ENCODE assay signal across 8 mouse cellular contexts in the genomic region with DNA sequence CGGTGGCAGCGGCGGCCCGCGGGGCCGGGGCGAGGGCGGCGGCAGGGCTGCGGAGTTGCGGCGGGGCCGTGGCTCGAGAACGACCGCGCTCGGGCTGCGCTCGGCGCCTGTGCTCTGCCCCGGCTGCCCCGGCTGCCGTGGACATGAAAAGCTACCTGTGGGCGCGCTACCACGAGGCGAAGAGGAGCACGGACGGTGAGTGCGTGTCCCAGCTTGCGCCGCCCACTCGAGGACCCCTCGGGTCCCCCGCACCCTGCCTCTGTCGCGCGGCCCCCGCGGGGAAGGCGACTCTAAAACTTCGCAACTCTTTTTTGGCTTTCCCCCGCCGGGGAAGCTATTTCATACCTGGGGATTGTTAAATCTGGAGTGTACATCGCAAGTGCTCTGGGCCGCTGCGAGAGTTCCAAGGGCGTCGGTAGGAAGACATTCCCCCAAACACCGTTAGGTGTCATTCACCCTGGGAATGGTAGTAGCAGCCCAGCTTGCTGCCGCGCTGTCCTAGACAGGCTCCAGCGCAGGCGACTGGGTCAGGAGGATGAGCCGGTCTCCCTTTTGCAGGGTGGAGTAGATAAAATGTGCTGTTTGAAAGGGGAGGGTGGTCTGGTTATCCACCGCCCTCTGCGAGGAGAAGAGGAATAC. TPM values are rescaled to one million over a fixed set of nuclear protein-coding genes. Genes with fewer than 3 reads are reported as not detected.
DNase-seq lines count a peak whose midpoint lies in the region; ATAC-seq and TF ChIP-seq lines count a peak whose summit lies in the region.

No protein-coding gene starts in this region.

- peaks cover 18% of the 10 kb centered on the region; the same call in 1 of the 2 replicates for H3K4me1 ChIP-seq in embryonic facial prominence, embryonic 13.5 days
- H3K4me1 ChIP-seq in limb, embryonic 10.5 days = peaks cover 48% of the 10 kb centered on the region
- H3K4me1 ChIP-seq in midbrain, embryonic 10.5 days = peaks cover 40% of the 10 kb centered on the region
- H3K4me1 ChIP-seq in stomach, postnatal 0 days (replicated peaks; ENCODE audit: control insufficient read depth, insufficient read depth) = 0 out of 2 replicates have a peak, but pooled peaks cover 2% of the 10 kb centered on the region

- DNase-seq in gastrocnemius, adult 18-20 months (ENCODE audit: low spot score) = peak; percentile 41
- no peak for DNase-seq in gastrocnemius, adult 8-10 months (ENCODE audit: low spot score in 2 of 2)
- no peak for DNase-seq in Patski (ENCODE audit: low read depth, low spot score)
- peak; percentile 7 for DNase-seq in heart, postnatal 25 days (ENCODE audit: low spot score)
- peak; percentile 53 for DNase-seq in limb, embryonic 10.5 days (ENCODE audit: low spot score)
- peak; percentile 41 for DNase-seq in midbrain, embryonic 10.5 days (ENCODE audit: low spot score)
- peak; percentile 42 for DNase-seq in stomach, postnatal 0 days (ENCODE audit: low spot score)

- no peaks in the 10 kb centered on the region for H3K9me3 ChIP-seq in embryonic facial prominence, embryonic 13.5 days
- H3K9me3 ChIP-seq in limb, embryonic 10.5 days (replicated peaks) = no peaks in the 10 kb centered on the region
- H3K9me3 ChIP-seq in midbrain, embryonic 10.5 days (replicated peaks) = no peaks in the 10 kb centered on the region
- no peaks in the 10 kb centered on the region for H3K9me3 ChIP-seq in stomach, postnatal 0 days (ENCODE audit: control insufficient read depth, low read length)

- CTCF ChIA-PET in Patski (lab: Charles Lee) = interaction anchor here (0.9 to 1.5 kb wide), 2 partner anchors 44 to 55 kb away, joined by 3 read pairs; no protein-coding TSS in a partner anchor

- peak overlapping the region; percentile 69 for H3K4me3 ChIP-seq in embryonic facial prominence, embryonic 13.5 days
- H3K4me3 ChIP-seq in limb, embryonic 10.5 days = peak overlapping the region; percentile 76
- H3K4me3 ChIP-seq in midbrain, embryonic 10.5 days = peak overlapping the region; percentile 61
- peak overlapping the region; percentile 76 for H3K4me3 ChIP-seq in stomach, postnatal 0 days (ENCODE audit: low read depth, low read length)

- peak overlapping the region; percentile 82 for H3K9ac ChIP-seq in embryonic facial prominence, embryonic 13.5 days
- H3K9ac ChIP-seq in stomach, postnatal 0 days (ENCODE audit: low read length) = peak overlapping the region; percentile 76

- no peak for TF ChIP-seq EP300 in stomach, postnatal 0 days (optimal IDR thresholded peaks at IDR 0.05)

- no peaks in the 10 kb centered on the region for H3K36me3 ChIP-seq in embryonic facial prominence, embryonic 13.5 days
- no peaks in the 10 kb centered on the region for H3K36me3 ChIP-seq in limb, embryonic 10.5 days
- H3K36me3 ChIP-seq in midbrain, embryonic 10.5 days = no peaks in the 10 kb centered on the region
- no peaks in the 10 kb centered on the region for H3K36me3 ChIP-seq in stomach, postnatal 0 days (ENCODE audit: control insufficient read depth, insufficient read depth, low read length)

- POLR2A ChIA-PET in Patski (lab: Charles Lee) = interaction anchor here (0.8 to 1.6 kb wide), 7 partner anchors 9 to 142 kb away, joined by 3 to 7 read pairs (median 3); no protein-coding TSS in a partner anchor

- intact Hi-C loops in heart, postnatal 25 days (cut with DNase I) = loop anchor here (2.0 kb wide), 1 partner anchor 72 kb away; no protein-coding TSS in a partner anchor

- peak overlapping the region; percentile 97 for H3K4me2 ChIP-seq in embryonic facial prominence, embryonic 13.5 days
- peak overlapping the region; percentile 100 for H3K4me2 ChIP-seq in stomach, postnatal 0 days (replicated peaks; ENCODE audit: low read depth)

- peak; percentile 56 for ATAC-seq in Patski
- ATAC-seq in embryonic facial prominence, embryonic 13.5 days (ENCODE audit: insufficient number of reproducible peaks, insufficient read depth, low FRiP score, low TSS enrichment, low read depth) = no peak; the same call in 1 of the 2 replicates
- ATAC-seq in stomach, postnatal 0 days (ENCODE audit: low FRiP score, low TSS enrichment) = no peak

- in situ Hi-C loops in Patski (cut with MboI; ENCODE audit: low pct_unique_long_range_greater_than_20kb) = loop anchor here (5.0 kb wide), 1 partner anchor 67 kb away; no protein-coding TSS in a partner anchor

- H3K27me3 ChIP-seq in Patski = no peaks in the 10 kb centered on the region
- peaks cover 9% of the 10 kb centered on the region; the same call in 1 of the 2 replicates for H3K27me3 ChIP-seq in embryonic facial prominence, embryonic 13.5 days
- H3K27me3 ChIP-seq in limb, embryonic 10.5 days (ENCODE audit: low read depth, poor library complexity, severe bottlenecking) = peaks cover 22% of the 10 kb centered on the region
- H3K27me3 ChIP-seq in midbrain, embryonic 10.5 days (ENCODE audit: low read depth, poor library complexity, severe bottlenecking) = peaks cover 36% of the 10 kb centered on the region
- H3K27me3 ChIP-seq in stomach, postnatal 0 days (ENCODE audit: control insufficient read depth, insufficient read depth, low read length) = no peaks in the 10 kb centered on the region

- H3K27ac ChIP-seq in embryonic facial prominence, embryonic 13.5 days = peak overlapping the region; percentile 39; the same call in 1 of the 2 replicates
- H3K27ac ChIP-seq in limb, embryonic 10.5 days = peak overlapping the region; percentile 84
- peak overlapping the region; percentile 88 for H3K27ac ChIP-seq in midbrain, embryonic 10.5 days (replicated peaks)
- peak overlapping the region; percentile 87 for H3K27ac ChIP-seq in stomach, postnatal 0 days (replicated peaks)

- WGBS in embryonic facial prominence, embryonic 13.5 days = under 1% methylated on average over 57 of the region's 58 CpGs
- under 1% methylated on average over 47 of the region's 58 CpGs for WGBS in limb, embryonic 10.5 days
- WGBS in midbrain, embryonic 10.5 days = under 1% methylated on average over 58 of the region's 58 CpGs
- 2% methylated on average over 56 of the region's 58 CpGs for WGBS in stomach, postnatal 0 days

- TF ChIP-seq CTCF in Patski (IDR thresholded peaks at IDR 0.05) = no peak
- TF ChIP-seq CTCF in stomach, postnatal 0 days (IDR thresholded peaks at IDR 0.05; ENCODE audit: low read depth) = peak; percentile 23; the same call in 1 of the 2 replicates

RNA-seq across cellular contexts. Expression of gene Nt5dc3, which starts 0.4 kb away (rescaled TPM):
- 10 to 100 TPM; 47.6 to 52.8 TPM for total RNA-seq in gastrocnemius, adult 18-20 months (2021)
- total RNA-seq in gastrocnemius, adult 8-10 months (2022) = 10 to 100 TPM; 57.7 to 72.7 (median 64.9) TPM
- 10.9 TPM for polyA plus RNA-seq in Patski (2021)
- 1.3 and 1.5 TPM in 2 replicates for polyA plus RNA-seq in embryonic facial prominence, embryonic 13.5 days (2015; fragmentation: Nextera tagmentation; extraction: Ambion mirVana)
- 10 to 100 TPM; 30.2 to 36.5 TPM for total RNA-seq in heart, postnatal 25 days (2021)
- polyA plus RNA-seq in limb, embryonic 10.5 days (2016; fragmentation: Nextera tagmentation; extraction: Ambion mirVana) = 0.53 and 0.55 TPM in 2 replicates
- polyA plus RNA-seq in midbrain, embryonic 10.5 days (2016; fragmentation: Nextera tagmentation; extraction: Ambion mirVana) = 0.67 and 0.72 TPM in 2 replicates
- polyA plus RNA-seq in stomach, postnatal 0 days (2015; fragmentation: Nextera tagmentation; extraction: Ambion mirVana) = 1.2 TPM in 2 replicates

RNA-seq across cellular contexts. Expression of gene Gm49358, which starts 15.5 kb away (rescaled TPM):
- total RNA-seq in gastrocnemius, adult 18-20 months (2021) = 10 to 100 TPM; 20.6 to 24.9 TPM
- 10 to 100 TPM; 20.1 to 25.2 (median 21.3) TPM for total RNA-seq in gastrocnemius, adult 8-10 months (2022)
- polyA plus RNA-seq in Patski (2021) = 0.51 TPM
- not detected in 2 replicates for polyA plus RNA-seq in embryonic facial prominence, embryonic 13.5 days (2015; fragmentation: Nextera tagmentation; extraction: Ambion mirVana)
- total RNA-seq in heart, postnatal 25 days (2021) = 10 to 100 TPM; 12.5 to 13.9 TPM
- polyA plus RNA-seq in limb, embryonic 10.5 days (2016; fragmentation: Nextera tagmentation; extraction: Ambion mirVana) = not detected in 2 replicates
- not detected in 2 replicates for polyA plus RNA-seq in midbrain, embryonic 10.5 days (2016; fragmentation: Nextera tagmentation; extraction: Ambion mirVana)
- polyA plus RNA-seq in stomach, postnatal 0 days (2015; fragmentation: Nextera tagmentation; extraction: Ambion mirVana) = not detected in 2 replicates

Comparison
In these comparisons a context has a peak if more than half of its experiments do, and no peak if none do; other contexts are left out.
1. DNase-seq: peak in gastrocnemius, adult 18-20 months (single experiment), heart, postnatal 25 days (single experiment), limb, embryonic 10.5 days (single experiment), midbrain, embryonic 10.5 days (single experiment) and stomach, postnatal 0 days (single experiment); none in gastrocnemius, adult 8-10 months (0 of 2) and Patski (single experiment).
2. Peak in every context shown above with its lines, with median percentiles within 50 percentile points of each other: H3K27ac ChIP-seq and H3K4me3 ChIP-seq.